Mouse (Mus musculus) left cerebral cortex, adult 11 months (tissue): ENCODE data around the gene Cdkl3.

Experiments used
- DNase-seq: peaks from one replicate; pipeline ENCODE4 v3.0.0; 2022; ENCODE audit warnings: low spot score

The Cdkl3 gene

DNA sequence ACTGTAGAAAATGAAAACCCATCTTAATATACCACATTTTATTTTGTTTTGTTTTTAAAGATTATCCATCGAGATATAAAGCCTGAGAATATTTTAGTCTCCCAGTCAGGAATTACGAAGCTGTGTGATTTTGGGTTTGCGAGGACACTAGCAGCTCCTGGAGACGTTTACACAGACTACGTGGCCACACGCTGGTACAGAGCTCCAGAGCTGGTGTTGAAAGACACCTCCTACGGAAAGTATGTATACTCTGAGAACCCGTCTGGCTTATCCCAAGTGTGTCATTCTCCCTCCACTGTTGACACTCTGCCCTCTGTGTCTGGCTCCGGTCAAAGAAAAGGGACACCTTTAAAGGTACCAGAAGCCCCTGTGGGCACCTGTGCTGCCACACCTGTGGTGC, 14.2 kb downstream of the Cdkl3 start:
- DNase-seq: no peak

DNA sequence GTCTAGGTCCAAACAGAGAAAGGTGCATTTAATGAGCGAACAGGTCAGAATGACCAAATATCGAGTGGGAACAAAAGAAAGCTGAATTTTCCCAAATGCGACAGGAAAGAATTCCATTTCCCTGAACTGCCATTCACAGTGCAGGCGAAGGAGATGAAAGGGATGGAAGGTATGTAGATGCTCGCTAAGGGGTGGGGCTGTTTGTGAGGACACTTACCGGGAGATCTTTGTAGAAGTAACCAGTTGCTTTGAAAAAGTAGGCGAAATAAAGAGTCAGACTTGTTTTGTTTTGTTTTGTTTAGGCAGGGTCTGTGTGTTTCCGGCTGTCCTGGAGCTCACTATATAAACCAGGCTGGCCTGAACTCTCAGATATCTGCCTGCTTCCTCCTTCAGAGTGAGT, 28.3 kb downstream of the Cdkl3 start:
- no peak for DNase-seq

DNA sequence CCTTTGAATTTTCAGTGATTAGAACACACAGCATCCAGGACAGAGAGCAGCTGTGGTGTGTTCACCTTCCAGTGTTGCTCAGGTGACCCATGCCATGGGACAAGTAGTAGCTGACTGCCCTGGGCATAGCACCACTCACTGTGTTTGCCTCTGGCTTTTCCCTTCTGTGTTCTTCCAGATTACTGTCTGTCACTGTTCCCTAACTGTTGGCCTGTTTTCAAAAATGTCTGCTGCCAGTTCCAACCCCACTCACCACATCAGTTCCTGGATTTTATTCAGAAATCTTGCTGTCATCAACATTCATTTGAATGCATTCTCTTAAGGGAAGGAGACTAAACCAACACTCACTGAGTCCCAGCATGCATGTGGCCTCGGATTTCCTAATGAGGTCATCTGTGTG, 29.9 kb downstream of the Cdkl3 start:
- DNase-seq: no peak

DNA sequence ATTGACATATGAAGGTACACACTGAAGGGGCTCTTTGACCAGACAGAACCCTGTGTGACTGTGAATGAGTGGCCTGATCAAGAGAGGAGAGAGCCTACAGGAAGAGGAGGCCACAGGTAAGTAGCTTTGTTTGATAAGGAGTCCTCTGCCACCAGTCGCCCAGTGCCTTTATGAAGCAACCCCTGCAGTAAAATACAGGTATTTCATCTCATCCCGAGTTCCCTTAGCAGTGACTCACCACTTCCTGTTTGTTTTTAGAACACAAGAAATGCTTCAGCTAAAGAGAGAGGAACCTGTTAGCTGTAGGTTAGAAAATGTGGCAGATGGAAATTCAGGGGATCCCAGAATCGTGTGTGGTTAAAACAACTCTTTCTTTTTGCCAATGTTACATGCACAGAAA, 31.9 kb downstream of the Cdkl3 start:
- DNase-seq: no peak

DNA sequence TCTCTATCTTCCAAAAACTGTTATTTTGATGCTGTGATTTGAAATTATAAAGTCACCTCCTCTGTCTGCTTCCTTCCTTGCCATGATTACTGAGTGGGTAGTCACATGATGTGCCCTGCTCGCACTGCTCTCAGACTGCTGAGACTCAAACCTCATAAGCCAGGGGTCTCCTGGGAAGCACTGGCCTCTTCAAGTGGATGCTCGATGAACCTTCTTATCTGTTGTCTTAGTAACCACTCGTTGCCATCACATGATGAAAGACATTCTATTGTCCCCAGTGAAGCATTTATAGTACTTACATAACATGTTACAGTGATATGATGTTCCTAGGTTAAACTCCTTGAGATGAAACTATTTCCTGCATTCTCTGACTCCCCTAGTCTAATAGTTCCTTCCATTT, 33.6 kb downstream of the Cdkl3 start:
- no peak for DNase-seq

DNA sequence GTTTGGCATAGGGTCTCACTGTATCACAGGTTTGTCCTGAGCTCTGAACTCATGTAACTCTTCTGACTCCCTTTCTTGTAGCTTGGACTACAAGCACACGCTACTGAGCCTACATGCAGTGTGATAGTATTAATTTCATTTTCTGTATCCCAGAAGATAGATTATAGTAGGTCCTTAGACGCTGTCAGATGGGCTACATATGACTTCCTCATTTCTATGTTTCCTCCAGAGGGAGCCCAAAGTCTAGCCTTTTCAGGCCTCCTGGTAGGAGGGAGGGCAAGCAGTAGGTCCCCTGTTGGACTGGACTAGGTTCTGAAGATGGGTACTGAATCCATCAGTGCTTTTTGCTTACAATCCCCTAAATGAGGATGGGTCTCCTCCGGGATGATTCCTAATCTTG, 39.2 kb downstream of the Cdkl3 start:
- no peak for DNase-seq

DNA sequence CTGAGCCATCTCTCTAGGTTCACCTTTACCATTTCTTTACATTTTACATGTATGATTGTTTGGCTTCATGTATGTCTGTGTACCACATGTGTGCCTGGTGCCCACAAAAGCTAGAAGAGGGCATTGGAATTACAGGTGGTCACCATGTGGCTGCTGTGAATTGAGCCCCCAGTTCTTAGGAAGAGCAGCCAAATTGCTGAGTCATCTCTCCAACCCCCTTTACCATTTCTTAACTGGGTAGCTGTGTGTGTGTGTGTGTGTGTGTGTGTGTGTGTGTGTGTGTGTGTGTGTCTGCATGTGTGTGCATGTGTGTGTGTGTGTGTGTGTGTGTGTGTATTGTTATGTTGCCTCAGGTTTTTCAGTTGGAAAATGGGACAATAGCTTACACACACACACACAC, 40.1 kb downstream of the Cdkl3 start:
- no peak for DNase-seq

DNA sequence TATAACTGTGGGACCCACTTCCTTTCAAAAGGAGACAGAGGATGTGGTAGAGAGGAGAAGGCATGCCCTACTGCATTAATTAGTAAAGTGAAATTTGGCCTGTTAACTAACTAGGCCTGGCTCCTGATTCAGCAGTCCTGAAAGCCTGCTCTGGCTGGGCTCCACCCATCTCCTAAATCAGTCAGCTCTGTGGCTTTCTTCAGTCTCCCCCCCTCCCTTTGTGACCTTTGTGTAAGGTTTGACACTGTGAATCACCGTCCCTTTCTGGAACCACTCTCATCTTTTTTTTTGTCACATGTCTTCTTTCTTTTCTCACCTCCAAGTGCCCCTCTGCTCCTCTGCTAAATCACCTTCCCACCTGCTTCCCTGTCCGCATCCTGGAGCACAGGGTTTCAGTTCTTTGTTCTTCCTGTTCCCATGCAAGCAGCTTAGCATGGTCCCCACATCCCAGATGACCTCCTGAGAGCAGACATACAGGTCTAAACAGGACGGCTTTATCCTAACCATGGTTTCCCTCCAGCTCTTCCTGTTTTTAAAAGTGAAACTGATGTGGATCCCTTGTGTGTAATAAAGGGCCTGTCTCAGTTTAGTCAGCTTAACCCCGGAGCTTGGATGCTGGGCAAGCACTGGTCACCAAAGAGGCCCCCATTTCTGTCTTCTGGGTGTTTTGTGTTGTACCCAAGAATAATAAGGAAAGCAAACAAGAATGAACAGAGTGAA, 42.6 kb downstream of the Cdkl3 start:
- DNase-seq: no peak

DNA sequence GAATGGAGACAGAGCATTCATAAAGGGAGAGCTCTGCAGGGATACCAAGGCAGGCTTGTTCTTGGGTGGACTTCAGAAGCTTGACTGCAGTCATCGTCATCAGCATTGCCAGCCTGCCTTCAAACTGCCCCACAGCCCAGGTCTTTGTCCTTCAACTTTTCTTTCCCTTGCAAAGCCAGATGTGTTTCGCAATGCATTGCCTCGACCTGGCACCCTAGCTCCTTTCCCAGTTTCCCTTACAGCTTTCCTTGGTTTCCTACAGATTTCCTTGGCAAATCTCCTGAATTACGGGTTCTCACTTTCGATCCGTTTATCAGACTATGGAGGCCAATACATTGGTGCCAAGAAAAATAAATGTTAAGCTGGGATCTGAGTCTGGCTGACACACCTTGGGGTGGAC, 49.4 kb downstream of the Cdkl3 start:
- DNase-seq: no peak

DNA sequence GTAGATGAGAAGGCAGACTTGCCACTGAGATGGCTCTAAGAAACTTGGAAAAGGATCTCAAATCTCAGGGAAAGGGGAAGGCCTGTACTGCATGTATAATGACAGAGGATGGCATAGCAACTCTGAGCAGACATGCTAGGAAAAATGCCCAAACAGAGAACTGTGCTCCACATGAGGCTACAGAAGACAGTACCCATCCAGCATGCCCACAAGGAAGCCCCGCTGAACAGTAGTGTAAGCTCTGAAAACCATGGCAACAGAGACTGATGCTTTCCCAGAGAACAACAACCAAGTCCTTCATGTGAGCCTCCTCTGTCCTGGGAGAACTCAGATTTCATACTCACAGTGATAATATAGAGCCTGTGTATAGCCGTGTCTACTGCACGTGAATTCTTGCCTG, 50.7 kb downstream of the Cdkl3 start:
- no peak for DNase-seq

DNA sequence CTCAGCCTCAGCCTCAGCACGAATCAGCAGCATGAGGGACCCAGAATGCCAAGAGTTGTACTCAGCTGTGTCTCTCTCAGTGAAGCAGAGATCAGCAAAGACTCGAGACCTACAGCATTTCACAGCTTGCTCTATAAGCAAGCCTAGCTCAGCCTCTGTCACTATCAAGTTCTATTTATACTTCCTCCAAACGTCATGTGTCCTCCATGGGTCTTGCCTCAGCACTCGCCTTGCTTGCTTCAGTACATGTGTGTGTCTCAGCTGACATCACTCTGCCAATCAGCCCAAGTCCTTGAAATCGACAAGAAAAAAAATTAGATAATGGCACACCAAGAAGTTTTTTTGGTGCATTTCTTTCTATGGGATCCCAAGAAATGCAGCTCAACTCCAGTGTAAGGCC, 52.2 kb downstream of the Cdkl3 start:
- no peak for DNase-seq

DNA sequence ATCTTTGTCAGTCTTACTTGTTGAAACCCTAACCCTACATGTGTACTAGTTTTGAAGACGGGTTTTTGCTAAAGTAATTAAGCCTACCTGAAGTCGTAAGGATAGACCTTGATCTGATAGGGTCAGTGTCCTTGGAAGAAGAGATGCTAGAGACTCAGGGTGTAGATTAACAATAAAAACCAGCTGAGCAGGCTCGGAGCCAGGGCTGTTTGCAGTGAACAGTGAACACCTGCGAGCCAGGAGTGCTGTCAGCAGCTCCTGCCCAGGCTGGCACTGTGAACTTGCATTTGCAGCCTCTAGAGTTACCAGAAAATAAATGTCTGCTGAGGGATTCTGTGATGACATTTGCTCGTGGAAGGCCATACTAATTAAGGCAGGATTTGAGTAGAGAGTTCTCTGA, 55.0 kb downstream of the Cdkl3 start:
- no peak for DNase-seq

DNA sequence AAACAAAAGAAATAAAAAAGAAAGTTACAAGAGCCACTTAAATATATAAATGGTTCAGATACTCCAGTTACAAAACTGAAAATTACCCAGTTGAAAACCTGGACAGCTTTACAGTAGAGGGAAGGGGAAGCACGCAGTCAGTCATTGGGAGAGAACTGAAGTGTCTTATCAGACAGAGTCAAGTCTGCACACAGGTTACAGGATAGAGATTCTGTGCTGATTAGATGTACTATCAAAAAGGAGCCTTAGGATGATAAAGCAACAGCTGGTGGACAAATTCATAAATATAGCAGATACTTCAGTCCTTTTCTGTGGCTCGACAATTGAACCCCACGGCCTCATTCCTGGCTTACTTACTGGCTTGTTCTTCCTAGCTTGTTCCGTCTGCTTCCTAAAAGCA, 56.3 kb downstream of the Cdkl3 start:
- no peak for DNase-seq

DNA sequence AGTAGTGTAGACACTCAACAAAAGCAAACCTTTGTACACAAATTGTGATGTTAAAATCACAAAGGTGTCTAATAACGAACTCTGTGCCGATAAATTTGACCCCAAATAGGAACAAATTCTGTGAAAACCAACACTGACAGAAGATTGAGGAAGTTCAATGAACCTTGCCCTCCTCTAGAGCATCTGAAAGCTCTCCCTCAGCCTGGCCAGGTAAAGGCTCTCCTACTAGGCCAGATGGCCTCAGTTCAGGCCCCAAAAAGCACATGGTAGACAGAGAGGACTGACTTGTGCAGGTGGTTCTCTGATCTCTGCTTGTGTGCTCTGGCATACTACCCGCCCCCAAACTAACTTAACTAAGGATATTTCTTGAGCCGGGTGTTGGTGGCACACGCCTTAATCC, 58.4 kb downstream of the Cdkl3 start:
- DNase-seq: no peak

DNA sequence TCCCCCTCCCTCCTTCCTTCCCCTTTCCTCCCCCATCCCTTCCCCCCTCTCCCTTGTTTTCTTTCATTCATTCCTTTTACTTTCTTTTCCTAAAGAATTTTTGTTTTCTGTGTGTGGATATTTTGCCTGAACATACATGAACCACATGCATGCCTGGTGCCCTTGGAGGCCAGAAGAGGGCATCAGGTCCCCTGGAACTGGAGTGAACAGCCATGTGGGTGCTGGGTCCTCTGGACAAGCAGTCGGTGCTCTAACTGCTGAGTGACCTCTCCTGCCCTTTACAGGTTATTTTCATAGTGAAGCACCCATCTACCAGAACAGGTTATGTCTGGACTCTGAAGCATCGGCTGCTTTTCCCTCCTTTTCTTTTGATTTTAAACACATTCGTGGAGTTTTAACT, 60.4 kb downstream of the Cdkl3 start:
- no peak for DNase-seq

DNA sequence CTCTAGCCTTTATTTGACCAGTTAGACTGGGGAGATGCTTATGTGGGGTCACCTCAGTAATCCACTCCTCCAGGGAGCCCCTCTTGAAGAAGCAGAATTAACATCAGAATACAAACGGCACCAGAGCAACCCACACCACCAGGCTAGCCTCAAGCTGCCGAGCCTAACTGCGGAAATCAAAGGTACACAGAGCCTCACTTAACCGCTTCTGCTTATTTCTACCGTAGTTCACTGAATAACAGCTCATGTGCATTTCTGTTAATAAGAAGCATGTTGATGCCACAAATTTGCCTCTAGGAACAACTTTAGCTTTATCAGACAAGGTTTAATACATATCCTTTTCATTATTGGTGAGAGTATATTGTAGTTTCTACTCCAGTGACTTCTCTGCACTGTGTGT, 61.8 kb downstream of the Cdkl3 start:
- no peak for DNase-seq

DNA sequence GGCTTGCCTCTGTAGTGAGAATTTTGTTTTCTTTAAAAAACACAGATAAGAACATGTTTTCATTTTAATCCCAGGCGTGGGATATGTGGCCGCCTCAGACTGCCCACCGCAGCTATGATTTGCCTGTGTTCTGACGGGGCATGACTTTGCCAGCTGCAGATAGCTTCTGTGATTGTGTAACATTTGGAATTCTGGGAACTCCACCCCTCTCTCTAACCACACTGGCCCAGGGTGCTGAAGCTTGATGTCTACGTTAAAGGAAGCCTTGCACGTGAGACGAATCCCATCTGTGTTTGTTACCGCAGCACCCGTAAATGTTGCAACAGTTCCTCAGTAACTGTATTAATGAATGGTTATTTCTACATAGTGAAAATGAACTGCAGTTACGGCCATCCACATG, 67.7 kb downstream of the Cdkl3 start:
- DNase-seq: no peak

DNA sequence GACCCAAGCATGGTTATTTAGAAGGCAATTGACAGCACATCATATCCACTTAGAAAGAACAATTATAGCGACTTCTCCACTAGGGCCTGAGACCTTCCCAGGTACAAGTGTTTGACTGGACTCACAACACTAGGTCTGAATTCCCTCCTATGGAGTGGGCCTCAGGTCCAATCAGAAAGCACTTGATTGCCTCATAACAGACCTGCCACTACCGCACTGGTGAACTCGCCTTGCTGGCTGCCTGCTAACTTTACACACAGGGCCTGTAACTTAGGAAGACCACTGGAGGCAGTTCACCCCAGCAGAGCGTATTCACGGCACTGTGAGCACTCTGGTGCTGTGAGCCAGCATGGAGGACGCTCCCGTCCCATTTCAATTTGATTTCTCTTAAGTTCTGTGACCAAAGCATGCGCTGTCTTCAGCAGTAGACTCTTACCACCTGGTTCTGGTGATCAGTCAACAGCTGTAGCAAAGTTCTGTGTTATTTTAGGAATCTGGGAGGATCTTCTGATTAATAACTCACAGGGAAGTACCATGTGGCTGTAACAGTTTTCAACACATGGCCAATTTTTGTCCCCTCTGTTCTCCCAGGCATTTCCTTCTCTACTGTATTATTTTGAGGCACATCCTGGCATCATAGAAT, 69.6 kb downstream of the Cdkl3 start:
- DNase-seq: no peak

DNA sequence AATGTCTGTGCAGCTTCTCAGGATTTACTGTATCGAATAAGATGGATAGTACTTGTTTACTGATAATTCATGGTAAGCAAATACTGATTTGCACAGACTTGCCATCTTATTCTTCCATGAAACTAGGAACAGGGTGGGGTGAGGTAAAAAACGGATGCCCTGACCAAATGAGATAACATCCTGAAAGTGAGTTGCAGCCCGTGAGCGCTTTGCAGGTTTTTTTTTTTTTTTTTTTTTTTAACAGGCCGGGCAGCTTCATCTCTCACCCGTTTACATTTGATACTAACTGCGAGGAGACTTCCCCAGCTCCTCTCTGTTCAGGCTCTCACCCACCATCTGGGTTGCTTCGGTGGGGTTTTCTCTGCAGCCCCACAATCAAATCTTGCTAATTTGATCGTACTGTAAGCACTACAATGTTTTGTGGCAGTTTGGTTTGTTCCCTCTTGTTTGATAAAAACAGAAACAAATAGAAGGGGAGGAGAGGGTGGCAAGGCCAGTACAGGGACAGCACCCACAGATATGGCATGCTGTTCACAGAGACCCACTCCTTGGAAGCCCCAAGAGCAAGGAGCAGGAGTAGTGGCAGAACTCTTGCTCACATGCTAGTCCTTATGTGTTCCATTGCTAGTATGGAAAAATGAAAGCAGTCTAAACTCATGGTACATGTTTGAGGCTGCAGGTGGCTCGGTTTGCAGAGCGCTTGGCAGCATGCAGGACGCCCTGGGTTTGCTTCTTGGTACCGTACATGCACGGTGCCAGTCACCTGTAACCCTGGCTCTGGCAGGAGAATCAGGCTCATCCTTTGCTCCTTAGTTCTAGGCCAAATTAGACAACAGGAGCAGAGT, 70.8 kb downstream of the Cdkl3 start:
- no peak for DNase-seq

DNA sequence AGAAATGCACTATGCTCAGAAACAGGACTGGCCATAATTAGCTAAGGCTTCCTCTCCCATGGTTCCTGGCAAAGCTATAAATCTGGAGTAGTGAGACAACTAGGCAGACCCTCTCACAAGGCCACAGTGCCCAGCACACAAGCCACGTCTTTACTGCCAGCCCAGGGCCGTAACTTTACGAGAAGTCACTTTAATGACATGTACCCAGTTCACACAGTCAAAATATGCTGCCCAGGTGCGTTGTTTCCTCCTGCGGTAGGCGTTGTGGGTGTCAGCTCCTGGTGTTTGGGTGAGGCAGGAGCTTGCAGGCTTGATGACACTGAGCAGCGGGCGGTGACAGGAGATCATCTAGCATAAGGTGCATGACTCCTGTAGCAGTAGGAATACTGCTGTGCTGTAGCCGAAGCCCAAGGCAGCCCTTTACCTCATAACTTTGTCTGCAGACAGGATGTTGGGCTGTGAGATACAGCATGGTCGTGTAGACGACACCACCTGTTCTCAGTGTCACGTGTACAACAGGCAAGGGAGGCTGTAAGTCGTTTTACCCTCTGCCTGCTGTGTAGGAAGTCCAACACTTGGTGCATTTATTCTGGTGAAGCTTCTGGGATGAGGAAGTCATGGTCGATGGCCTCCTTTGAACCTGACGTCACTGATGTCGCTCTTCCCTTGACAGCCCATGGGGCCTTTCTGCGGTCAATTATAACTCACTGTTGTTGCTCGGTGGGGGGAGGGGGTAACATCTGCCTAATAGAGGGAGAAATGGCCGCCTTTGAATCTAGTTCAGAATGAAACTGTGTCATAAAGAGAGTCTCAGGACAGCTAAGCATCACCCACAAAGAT, 72.0 kb downstream of the Cdkl3 start:
- DNase-seq: no peak

DNA sequence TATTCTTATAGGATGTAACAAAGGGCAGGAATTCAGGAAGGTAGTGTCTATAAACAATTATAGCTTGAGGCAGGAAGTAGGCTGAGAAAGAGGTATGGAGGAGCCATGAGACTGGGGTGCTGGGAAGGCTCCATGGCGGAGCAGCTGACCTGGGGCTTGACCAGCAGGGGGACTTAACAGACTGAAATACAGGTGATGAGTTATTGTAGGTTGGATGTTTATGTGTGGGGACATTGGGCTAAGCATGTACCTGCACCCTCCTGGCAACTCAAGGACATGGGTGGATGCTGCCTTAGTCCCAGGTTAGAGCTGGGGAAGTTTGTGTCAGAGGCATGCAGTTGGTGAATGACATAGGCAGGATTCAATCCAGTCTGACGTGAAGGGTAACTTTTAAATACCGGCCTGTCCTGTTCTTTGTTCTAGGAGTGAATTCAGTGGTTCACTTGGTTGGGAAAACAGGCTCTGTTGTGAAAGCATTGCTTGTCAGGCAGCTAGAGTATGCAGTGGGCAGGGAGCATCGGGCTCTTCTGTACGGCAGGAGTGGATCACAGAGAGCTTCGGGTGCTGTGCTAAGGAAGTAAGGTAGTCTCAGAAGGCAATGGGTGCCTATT, 72.8 kb downstream of the Cdkl3 start:
- no peak for DNase-seq

DNA sequence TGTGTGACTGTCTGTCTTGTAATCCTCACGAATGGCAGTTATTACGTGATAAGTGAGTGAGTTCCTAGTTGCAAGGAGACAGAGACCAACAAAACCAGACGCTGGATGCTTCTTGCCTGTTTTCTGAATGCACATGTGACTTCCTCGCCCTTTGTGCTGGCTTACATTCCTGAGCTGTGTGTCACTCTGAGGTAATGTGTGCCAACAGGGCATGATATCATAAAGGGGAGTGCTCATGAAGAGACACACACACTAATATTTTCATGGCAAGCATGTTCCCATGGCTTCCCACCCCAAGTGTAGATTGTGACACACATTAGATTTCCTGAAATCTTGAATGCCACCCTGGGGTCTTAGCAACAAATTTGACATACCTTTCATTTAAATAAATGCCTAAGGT, 73.9 kb downstream of the Cdkl3 start:
- no peak for DNase-seq
